Mouse (Mus musculus): Measurements from ENCODE around the gene Zfp653.

DNA sequence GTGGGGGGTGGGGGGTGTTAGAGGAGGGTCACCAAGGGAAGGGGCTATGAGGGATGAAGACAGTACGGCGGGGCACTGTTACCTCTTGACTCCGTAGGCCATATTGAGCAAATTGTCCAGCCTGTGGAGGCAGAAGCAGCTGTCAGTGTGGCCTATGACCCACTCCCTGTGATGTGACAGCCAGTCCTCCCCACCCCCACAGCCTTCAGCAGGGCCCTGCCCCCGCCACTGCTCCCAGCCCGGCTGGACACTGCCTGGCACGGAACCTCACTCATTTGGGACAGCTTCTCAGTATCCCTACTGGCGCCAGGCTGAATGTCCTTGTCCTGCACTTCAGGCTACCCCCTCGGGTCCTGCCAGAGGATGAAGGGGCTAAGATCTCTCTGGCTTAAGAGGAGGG is 46.6 kb downstream of the Zfp653 start:
- TF ChIP-seq CTCF (IDR thresholded peaks at IDR 0.05; ENCODE audit: low read depth, low read length), result no peak
- no peak for TF ChIP-seq POLR2A (IDR thresholded peaks at IDR 0.05; ENCODE audit: extremely low read depth, insufficient read depth, low read length)
